Mouse (Mus musculus) naive thymus-derived CD4-positive, alpha-beta T cell, adult 2 months (primary cell): ENCODE results near the gene Rtn3.

ENCODE experiments used
- DNase-seq: peaks from one replicate; pipeline ENCODE4 v3.0.0-alpha.2; 2011; ENCODE audit warnings: low read depth

Rtn3 gene

DNA sequence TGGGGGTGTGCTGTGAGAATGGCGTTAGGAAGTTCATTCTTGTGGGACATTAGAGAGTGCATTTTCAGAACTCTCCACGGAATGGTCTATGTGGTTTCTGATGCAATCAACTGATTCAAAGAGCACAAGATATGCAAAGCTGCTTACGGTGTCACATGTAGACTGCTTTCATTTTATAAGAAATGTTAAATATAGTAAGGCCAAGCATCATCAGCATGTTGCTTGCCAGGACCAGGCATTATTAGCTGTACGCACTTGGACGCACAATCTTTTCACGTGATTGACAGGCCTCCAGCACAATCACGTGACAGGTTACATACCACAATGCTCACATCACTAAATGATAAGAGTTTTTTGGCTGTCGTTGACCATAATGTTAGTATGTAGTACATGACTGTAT lies 4.6 kb upstream of the Rtn3 start:
- DNase-seq: no peak

DNA sequence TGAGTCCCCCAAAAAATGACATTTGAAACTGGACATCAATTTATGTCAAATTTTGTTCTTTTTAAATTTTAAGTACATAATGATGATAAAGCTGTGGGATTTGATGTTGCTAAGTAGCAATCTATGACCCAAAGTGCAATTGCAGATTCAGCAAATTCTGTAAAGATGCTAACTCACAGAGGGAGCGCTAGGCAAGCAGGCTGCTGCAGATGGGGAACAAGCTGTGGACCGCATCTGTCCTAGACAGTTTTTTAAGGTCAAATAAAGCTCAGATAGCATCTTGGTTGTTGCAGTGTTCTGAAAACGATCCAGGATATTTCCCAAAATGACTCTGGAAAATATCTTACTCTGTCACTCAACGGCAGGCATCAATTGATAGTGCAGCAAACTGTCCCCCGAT lies 995 bp upstream of the Rtn3 start:
- no peak for DNase-seq

DNA sequence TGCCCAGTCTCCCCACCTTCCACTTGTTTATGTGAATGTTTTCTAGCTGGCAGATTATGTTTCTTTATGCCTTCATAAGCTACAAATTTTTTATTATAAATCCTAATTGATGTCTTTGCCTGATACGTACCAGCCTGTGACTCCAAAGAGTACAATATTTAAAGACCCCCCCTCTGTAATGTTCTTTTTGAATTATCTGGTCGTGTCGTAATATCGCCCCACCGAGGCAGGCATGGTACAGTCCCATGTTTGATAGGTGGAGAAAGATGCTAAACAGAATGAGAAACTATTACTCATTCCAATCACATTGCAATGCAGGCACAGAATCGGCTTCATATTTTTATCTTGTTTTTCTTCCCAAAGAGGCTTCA lies 416 bp upstream of the Rtn3 start:
- DNase-seq: no peak

DNA sequence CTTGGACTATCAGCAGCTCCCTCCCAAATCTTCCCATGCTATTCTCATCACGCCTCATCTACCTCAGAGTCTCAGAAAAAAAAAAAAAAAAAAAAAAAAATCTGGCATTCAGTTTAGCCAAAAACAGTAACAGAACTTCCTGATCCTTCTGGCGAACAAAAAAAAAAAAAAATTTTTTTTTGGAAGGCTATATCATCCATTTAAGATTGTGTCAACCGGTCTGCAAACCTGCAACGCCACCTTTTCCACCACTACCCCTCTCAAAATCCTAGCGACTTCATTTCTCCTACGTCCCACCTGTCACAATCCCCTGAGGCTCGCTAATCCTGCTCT lies 849 bp downstream of the Rtn3 start:
- DNase-seq: no peak

DNA sequence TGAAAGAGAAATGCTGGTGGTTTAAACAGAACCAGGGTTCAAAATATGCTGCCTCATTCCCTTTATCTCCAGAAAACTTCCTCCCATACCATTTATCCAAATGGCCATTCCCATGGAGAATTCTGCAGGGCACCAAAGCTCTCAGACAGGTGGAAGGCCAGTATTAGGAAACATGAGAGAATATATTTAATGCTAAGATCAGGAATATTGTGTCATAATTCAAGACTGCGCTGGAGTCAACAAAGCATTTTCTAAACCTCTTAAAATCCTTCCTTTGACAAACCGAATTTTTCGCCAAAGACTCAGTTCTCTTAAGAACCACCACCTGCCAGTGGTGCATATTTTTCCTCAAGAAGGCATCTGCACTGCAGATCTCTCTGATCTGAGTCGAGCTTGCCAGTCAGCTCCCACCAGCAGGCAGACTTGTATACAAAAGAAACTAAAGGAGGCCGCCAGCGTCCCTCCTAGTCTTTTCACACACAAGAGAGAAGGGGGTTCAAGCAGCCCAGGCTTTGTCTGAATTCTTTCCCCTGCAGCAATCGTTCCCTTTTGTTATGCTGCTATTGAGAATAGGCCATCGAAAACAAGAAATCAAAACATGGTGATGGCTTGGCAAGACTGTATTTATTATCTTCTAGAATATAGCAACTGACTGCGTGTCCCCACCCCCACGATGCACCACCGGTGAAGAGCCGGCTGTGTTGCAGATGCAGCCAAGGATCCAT lies 1.4 kb downstream of the Rtn3 start:
- DNase-seq: peak; percentile 51

DNA sequence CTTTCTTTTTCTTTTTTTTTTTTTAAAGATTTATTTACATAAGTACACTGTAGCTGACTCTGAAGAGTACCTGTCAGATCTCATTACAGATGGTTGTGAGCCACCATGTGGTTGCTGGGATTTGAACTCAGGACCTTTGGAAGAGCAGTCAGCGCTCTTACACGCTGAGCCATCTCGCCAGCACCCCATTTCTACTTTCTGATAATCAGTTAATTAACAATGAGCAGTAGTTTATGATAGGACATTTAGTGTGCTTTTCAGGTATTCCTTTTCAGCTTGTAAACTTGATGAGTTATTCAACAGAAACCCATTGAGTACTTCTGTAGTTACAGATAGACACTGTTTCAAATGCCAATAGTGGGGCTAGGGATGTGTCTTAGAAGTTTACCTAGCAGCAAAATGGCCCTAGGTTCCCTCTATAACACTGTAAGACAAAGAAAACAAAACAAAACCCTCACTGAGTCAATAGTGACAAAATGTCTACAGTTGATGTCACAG lies 3.3 kb downstream of the Rtn3 start:
- DNase-seq: no peak

DNA sequence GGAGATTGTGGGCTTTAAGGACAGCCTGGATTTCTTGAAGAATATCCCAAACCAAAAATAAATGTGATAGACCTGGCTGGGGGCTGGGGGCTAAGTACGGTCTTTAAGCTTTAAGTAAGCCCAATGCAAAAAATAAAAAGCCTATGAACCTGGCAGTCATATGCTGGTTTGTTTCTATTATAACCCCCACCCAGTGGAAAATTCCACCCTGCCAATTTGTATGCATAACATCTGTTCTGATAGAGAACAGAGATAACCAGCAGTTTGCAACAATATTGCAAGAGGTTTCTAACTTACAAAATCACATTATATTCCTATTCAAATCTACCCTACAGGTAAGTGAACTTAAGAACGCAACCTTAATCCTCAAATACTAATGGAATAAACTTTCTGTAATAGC lies 12.4 kb downstream of the Rtn3 start:
- no peak for DNase-seq

DNA sequence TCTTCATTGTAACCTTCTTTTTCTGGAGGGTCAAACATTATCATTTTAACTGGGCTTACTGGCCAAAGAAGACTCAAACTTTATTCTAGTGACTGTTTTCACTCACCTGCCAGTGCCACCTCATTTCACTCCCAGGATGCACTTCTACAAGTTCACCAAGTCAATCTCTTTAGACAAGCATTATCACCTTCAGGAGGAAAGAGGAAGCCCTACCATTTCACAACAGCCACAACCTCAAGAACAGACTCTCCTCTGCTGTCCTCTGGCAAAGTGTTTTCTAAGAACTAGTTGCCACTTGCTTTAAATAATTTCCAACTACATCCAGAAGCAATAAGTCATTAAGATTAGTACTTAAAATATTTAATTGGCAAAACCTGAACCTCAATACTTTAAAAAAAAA lies 15.2 kb downstream of the Rtn3 start:
- DNase-seq: no peak

DNA sequence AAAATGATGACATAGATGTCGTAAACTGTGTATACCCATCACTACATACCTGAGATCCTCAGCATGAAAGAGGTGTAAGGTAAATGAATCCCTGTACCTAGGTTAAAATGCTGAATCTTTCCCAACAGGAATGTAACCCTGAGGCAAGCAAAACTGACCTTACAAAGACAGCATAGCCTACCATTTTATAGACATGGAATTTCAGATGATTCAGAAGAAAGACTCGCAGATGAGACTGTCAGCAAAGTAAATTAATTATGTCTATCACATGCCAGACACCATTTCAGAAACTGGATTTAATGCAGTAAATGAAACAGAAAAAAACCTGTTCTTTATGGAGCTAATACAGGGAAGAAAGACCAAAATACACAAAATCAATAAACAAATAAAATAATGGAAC lies 23.7 kb downstream of the Rtn3 start:
- no peak for DNase-seq

DNA sequence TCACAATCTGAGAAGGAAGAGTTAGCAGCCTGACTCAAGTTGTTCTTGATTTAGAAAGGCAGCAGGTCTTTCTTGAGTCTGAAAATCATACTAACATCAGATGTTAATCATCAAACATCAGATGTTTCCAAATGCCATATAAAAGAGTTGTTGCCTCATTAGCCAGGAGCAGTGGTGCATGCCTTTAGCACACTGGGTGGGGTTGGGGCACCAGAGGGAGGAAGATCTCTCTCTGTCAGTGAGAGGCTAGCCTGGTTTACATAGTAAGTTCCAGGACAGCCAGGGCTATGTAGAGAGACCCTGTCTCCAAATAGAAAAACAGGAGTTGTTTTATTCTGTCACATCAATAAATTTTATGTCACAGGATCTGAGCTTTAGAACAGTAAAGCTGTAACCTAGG lies 24.2 kb downstream of the Rtn3 start:
- DNase-seq: no peak

DNA sequence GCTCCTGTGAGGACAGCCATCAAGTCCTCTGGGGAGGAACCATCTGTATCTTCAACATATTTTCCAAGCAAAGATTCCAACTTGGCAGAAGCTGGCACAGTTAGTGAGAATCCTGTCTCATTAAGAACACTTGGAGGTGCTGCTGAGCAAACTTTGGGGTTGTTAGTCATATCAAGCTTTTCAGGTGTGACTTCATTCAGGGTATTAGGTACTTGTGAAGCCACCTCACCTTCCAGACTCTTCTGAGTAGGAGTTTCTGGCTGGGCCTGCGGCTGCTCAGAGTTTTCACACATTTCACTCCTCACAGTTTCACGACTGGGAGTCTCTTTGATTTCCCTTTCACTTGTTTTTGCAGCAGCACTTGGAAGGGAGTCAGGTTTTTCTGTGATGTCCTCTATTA lies 26.3 kb downstream of the Rtn3 start:
- no peak for DNase-seq

DNA sequence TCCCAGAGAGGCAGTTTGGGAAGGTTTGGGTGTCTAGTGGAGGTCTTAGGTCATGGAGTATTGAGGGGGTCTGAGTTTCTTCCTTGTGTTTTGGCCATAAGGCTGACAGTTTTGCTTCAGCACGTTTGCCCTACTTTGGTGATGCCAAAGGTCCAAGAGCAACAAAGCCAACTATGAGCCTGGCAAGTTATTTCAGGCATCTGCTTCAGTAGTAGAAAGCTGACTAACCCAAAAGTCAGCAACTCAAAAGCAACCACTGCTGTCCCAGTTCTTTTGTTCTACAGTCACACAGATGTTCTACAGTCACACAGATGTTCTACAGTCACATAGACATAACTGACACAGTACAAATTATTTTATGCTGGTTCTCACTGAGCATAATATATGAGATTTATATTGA lies 37.5 kb downstream of the Rtn3 start:
- no peak for DNase-seq

DNA sequence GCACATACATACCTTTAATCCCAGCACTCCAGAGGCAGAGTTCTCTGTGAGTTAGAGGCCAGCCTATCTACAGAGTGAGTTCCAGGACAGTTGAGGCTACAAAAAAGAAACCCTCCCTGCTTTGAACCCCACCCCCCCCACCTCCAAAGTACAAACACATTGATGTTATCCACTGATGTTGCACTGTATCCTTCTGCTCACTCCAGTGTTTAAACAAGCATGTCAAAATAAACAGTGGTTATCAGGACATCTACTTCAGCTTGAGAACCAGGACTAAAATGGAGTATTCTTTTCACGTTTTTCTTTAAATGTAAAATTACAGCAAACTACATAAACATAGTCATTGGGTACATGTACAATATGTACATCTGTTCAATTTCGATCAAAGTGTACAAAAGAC lies 38.0 kb downstream of the Rtn3 start:
- no peak for DNase-seq

DNA sequence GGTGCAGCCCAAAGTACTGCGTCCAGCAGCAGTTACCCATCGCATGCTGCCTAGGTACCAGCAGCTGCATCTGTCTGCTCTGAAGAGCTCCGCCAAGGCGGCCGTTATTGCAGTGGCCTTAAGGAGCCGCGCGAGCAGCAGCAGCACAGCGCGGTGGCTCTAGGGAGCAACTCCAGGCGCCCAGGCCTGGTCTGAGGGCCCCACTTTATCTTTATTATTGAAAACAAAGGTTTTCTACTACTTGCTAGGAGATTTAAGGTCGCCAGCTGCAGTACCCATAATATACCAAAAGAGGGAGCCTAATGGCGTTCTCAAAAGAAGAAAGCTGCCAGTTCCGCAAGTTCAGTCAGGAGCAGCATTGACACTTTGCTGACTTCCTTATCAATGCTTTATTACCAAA lies 41.6 kb downstream of the Rtn3 start:
- DNase-seq: peak; percentile 79

DNA sequence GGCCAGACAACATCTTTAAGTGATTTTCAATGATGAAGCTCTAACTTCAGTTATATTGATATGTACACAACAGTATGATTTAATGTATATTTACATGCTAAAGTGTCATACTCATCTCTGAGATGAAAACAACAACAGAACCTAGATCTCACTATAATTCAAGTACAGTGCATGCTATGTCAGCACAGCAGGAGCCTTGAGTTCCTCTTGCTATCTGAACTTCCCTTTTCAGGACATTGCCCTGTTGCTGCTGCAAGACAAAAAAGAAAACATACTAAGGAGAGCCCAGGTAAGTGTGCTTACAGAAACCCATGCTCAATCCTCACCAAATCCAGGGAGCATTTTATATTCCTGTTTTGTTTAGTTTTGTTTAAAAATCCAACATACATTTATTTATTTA lies 44.8 kb downstream of the Rtn3 start:
- DNase-seq: no peak

DNA sequence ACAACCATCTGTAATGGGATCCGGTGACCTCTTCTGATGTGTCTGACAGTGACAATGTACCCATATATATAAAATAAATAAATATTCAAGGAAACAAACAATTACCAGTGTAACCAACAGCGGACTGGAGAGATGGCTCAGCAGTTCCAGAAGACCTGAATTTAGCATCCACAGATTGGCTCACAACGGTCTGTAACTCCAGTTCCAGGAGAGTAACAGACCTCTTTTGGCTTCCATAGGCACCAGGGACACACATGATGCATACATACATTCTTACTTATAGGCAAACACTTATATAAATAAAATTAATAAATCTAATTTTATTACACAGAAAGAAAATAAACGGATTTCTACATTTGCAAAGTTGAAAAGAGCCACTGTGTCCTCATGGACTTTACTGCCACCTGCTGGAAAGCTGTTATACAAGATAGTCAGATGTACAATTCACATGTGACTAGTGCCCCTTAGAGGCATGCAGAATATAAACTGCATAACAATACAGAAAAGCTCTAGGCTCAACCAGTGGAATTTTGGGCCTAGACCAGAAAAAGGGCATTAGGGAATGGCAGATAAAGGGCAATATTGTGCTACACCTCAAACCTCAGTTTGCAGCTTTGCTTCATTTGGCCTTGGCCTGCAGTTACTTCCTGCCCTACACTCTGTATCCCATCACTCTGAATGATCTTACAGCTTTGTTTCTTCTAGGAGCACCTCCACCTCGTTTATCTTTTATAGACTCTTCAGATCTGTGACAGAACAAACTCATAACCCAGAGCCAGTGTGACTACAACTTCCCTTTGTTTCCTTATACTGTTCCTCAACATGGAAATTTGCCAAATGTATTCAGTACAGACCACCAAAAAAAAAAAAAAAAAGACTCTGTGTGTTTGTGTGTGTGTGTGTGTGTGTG lies 46.8 kb downstream of the Rtn3 start:
- peak; percentile 75 for DNase-seq

DNA sequence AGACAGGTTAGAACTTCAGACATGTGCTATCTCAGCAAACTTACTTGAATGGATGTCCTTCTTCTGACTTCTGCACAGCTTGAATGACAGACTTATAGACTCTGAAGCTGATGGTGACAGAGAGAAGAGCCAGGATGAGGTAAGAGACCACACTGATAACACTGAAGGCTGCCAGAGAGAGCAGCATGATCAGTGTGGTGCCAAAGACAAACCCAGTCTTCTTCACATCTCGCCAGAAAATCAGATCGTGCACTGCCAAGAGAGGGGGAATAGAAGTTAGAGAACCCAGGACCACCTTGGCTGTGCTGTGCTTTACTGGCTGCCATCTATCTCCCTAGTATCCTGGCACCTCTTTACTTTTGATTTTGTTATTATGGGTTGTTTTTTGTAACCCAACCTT lies 48.2 kb downstream of the Rtn3 start:
- no peak for DNase-seq

DNA sequence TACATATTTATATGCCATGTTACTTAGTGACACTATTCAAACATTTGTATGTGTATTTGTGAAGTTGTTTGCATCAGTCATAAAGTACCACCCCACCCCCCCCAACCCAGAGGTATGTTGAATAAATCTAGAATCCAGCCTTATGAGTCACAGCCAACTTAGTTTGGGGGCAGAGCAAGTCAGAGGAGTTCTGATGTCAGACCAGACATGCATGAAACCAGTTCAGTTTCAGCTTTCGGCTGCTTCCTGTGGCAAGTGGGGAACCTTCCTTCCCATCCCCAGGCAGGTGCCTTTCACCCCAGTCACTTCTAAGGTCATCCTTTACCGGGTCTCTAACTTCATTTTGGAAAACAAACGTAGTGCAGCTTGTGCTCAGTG lies 57.7 kb downstream of the Rtn3 start:
- no peak for DNase-seq

DNA sequence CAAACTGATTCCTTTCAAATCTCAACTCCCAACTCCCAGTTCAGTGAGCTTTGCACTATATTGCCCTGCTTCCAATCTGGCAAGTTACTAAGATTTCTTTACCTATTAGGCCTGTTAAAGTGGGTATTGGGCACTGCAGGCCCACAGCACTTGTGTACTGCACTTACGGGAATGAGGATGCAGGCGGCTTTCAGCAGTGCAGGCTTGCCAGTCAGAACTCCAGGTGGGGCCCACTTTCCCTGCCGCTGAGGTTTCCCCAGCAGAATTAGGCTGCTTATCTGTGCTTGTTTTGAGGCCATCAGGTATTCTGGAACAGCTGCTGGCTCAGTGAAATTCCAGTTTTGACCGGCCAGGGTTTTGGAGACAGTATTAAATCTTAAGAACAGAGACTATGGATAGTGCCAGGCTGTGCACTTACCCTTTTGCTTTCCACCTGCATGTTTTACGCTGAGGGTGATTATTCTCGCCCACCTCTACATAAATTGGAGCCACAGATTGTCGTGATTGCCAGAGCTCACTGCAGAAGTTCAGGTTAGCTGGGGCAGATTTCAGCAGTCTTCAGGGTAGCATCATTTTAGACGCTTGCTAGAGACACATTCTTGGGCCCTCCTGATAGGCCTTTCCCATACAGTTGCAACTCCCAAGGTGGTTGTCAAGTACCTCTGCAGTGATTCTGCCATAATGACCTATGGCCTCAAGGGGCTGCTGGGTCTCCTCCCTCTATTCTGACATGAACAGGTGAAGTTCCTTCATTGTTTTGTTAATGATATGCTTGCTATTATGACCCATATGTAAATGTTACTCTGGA lies 58.3 kb downstream of the Rtn3 start:
- no peak for DNase-seq

DNA sequence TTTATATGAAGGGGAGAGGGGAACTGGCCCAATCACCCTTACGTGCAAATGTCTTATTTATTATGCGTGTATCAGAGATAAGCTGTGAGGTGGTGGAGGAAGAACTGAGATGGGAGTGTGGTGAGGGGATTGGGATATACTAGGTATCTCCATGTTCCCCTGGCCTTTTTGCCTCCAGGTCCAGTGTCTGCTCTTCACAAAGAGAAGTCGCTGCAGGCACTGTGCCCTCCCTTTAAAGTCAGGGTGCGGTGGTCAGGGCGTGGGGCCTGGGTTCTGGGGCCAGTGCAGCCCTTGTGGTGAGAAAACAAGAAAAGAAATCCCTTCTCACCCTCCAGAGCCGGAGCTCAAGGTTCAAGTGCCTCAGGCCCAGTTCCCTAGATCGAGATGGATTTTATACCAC lies 59.0 kb downstream of the Rtn3 start:
- no peak for DNase-seq

DNA sequence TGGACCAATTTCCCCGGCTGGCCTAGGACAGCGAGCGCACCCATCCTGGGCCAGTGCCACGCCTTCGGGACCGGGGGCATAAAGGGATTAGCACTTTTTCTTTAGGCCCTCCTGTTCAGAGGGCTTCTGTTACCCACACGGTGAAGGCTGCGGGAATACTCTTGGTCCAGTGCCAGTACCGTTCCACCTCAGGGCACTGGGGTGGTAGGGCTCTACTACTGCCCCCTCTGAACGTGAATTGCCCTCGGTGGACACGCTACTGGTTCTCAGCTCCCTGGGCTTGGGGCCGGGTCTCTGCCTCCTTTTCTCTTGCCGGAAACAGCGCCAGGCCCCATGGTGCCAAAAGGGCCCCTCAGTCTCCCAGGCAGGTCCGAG lies 59.4 kb downstream of the Rtn3 start:
- DNase-seq: no peak

DNA sequence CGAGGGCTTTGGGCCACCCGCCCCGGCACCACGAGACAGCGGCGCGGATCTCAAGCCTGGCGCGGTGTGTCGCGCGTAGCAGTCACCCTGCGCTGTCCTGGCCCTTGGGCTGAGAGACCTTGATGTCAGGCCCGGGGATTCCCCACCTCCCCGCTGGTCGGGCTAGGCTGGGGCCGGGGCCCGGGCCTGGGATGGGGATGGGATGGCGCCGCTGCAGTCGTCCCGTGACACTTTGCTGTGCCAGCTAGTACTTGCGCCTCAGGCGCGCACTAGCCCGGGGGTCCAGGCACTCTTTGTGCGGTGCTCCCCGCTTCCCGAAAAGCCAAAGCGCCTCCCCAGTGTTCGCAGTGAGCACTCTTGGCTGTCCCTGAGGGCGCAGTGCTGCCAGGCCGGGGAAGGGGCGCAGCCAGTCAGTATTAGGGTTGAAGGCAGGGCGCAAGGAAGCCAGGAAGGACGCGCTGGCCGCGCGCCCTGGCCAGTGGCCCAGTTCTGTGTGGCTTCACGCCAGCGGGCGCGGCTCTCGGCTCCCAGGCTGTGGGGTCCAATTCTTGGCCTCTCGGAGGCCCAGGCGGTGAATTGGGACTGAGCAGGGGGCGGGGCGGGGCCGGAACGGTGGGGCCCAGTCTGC lies 59.9 kb downstream of the Rtn3 start:
- DNase-seq: no peak

DNA sequence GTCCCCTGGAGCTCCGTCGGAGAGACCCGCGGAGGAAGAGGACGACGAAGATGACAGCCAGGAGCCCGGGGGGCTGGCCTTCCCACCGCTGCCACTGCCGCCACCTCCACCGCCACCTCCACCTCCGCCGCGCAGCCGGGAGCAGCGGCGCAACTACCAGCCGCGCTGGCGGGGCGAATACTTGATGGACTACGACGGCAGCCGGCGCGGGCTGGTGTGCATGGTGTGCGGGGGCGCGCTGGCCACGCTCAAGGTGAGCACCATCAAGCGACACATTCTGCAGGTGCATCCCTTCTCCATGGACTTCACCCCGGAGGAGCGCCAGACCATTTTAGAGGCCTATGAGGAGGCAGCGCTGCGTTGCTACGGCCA lies 60.4 kb downstream of the Rtn3 start:
- DNase-seq: no peak
